Mouse (Mus musculus) forebrain, embryonic 14.5 days (tissue): ENCODE measurements around the gene Camk2g. TPM values are rescaled to one million over a fixed set of nuclear protein-coding genes. Genes with fewer than 3 reads are reported as not detected.
A peak's percentile ranks its signal among the peaks of the same experiment; 100 is the strongest.

ENCODE experiments used
- ATAC-seq: fragments of 200-750 bp; cut with Nextera tagmentation; 2 replicates; pipeline ENCODE4 v1.8.0; 2017; ENCODE audit warnings: mild to moderate bottlenecking, moderate library complexity
- DNase-seq: peaks from one replicate; pipeline ENCODE4 v3.0.0-alpha.2; 2015; ENCODE audit warnings: low spot score
- H3K27ac ChIP-seq: fragments of 300-500 bp; sonication (generic); 2 replicates; pipeline ENCODE4 v1.5.1; 2014; ENCODE audit warnings: low read depth, mild to moderate bottlenecking, control low read depth, low read length, moderate library complexity
- H3K27me3 ChIP-seq: fragments of 300-500 bp; sonication (generic); replicated peaks from 2 replicates; pipeline ENCODE4 v1.6.1; 2014; ENCODE audit warnings: low read length, control low read depth, mixed read lengths; ENCODE audit not compliant: control insufficient read depth, insufficient read depth
- H3K36me3 ChIP-seq: fragments of 300-500 bp; sonication (generic); 2 replicates; pipeline ENCODE4 v1.6.1; 2014; ENCODE audit warnings: low read length, control low read depth; ENCODE audit not compliant: control insufficient read depth, insufficient read depth
- H3K4me1 ChIP-seq: fragments of 300-500 bp; sonication (generic); 2 replicates; pipeline ENCODE4 v1.6.1; 2014; ENCODE audit warnings: antibody characterized with exemption, low read length, control low read depth; ENCODE audit not compliant: control insufficient read depth, insufficient read depth
- H3K4me2 ChIP-seq: fragments of 300-500 bp; sonication (generic); 2 replicates; pipeline ENCODE4 v1.6.1; 2014; ENCODE audit warnings: mild to moderate bottlenecking, control low read depth, low read length
- H3K4me3 ChIP-seq: fragments of 300-500 bp; sonication (generic); 2 replicates; pipeline ENCODE4 v1.5.1; 2014; ENCODE audit warnings: low read depth, low read length, control low read depth
- H3K9ac ChIP-seq: fragments of 300-500 bp; sonication (generic); 2 replicates; pipeline ENCODE4 v1.6.1; 2014; ENCODE audit warnings: mild to moderate bottlenecking, low read length, control low read depth, moderate library complexity
- H3K9me3 ChIP-seq: fragments of 300-500 bp; sonication (generic); replicated peaks from 2 replicates; pipeline ENCODE4 v1.6.1; 2016; ENCODE audit warnings: low read length, control low read depth, mixed read lengths; ENCODE audit not compliant: control insufficient read depth
- WGBS: fragments of 180-500 bp; shearing (Covaris S2); extraction: QIAGEN DNeasy Blood & Tissue Kit; methylation state at CpG from one replicate; pipeline ENCODE4 v1.1.7; 2014; 5-methylcytosine and 5-hydroxymethylcytosine counted together
- polyA plus RNA-seq: library from polyadenylated mRNA; unstranded; fragments of >200 nt; fragmentation: Nextera tagmentation; extraction: Ambion mirVana; gene quantifications from 2 replicates; pipeline ENCODE4 v1.2.1, GENCODE M21; 2014

Gene Camk2g
- polyA plus RNA-seq, 1 experiment from 2014 or later: 82.6 TPM

DNA sequence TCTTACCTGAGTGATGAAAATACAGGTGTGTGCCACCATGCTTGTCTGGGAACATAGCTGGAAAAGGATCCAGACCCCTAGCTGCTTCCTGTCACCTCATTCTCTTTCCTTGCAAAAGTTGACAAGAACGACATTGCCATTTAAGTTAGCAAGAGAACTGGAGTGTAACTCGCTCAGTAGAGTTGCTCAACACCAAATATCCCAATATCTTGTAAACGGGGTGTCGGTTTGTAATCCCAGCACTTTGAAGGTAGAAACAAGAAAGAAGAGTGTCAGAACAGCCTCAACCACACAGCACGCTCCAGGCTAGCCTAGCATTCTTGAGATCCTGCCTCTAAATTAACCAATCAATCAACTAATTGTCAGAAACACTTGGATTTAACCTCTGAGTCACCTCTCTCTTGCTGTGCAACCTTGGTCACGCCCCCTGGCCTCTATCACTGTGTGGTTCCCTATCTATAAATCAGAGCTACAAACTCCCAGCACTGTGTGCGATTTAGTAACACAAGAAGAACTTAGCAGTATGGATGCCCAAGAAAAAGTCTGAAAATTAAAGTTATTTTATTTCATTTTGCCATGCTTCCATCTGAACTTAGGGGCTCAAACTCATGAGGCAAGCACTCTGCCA, 18.0 kb upstream of the Camk2g start:
- Histone ChIP-seq H3K4me2 (no peak overlapping the region), H3K9ac (no peak overlapping the region), H3K27ac (no peak overlapping the region), H3K27me3 (no peaks in the 10 kb centered on the region), H3K4me1 (no peaks in the 10 kb centered on the region), H3K36me3 (no peaks in the 10 kb centered on the region), H3K4me3 (no peak overlapping the region), H3K9me3 (no peaks in the 10 kb centered on the region)
- no peak for DNase-seq
- ATAC-seq: no peak
- WGBS: 79% methylated on average over 7 of the region's 7 CpGs

DNA sequence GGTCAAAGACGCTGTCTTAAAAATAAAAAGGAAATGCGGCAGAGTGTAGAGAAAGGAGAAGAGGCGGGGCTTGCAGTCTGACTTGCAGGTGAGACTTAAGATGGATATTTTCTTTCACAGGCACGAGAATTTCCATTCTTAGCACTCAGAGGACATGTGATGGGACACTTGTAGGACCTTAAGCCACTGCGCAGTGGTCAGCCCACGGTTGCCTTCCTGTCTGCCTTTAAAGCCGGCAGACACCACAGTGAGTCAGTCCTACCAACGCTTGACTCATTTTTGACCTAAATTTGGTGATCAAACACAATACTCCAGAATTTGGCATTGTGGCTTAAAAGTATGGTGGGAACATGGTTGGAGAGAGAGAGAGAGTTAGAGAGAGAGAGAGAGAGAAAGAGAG, 17.3 kb upstream of the Camk2g start:
- Histone ChIP-seq H3K27me3 (no peaks in the 10 kb centered on the region), H3K27ac (no peak overlapping the region), H3K36me3 (no peaks in the 10 kb centered on the region), H3K9ac (no peak overlapping the region), H3K4me3 (no peak overlapping the region), H3K4me2 (no peak overlapping the region), H3K4me1 (peaks cover 2% of the 10 kb centered on the region; the same call in 1 of the 2 replicates), H3K9me3 (no peaks in the 10 kb centered on the region)
- WGBS: 90% methylated on average over 8 of the region's 8 CpGs
- no peak for ATAC-seq
- DNase-seq: no peak

DNA sequence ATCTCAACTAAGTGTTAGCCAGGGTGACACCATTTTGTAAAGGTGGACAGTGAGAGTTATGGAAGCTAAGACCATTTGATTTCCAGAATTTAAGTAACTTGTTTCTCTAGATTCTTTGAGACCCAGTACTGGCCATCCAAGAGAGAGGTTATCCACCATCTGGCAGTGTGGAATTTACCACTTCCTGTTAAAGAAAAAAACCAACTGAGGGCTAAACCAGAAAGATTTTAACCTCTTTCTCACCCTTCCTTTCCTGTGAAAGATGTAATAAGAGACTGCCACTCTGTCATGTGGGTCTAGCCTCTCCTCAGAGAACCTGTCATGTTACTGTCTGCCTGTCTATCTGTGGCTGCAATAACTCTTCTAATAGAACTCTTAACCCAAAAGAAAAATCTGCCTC, 15.9 kb upstream of the Camk2g start:
- Histone ChIP-seq H3K9me3 (no peaks in the 10 kb centered on the region), H3K4me3 (no peak overlapping the region), H3K36me3 (no peaks in the 10 kb centered on the region), H3K27ac (no peak overlapping the region), H3K27me3 (no peaks in the 10 kb centered on the region), H3K4me1 (peaks cover 13% of the 10 kb centered on the region), H3K4me2 (no peak overlapping the region), H3K9ac (no peak overlapping the region)
- no peak for ATAC-seq
- no peak for DNase-seq

DNA sequence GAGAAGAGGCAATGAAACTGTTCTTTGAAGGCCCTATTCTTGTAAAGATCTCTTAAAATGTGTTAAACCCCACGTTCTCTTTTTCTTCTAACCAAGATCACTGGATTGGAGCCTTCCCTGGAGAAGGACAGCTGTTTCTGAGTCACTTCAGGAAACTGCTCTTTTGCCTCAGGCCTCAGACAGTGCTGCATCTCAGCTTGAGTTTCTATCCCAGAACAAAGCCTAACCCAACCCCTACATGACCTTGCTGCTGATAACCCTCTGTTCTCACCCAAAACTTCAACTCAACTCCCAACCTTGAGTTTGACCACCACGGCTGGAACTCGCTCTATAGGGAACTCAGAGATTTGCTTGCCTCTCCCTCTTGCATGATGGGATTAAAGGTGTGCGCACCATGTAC, 15.5 kb upstream of the Camk2g start:
- Histone ChIP-seq H3K4me3 (no peak overlapping the region), H3K36me3 (no peaks in the 10 kb centered on the region), H3K9me3 (no peaks in the 10 kb centered on the region), H3K9ac (no peak overlapping the region), H3K4me2 (no peak overlapping the region), H3K4me1 (peaks cover 13% of the 10 kb centered on the region), H3K27ac (no peak overlapping the region), H3K27me3 (no peaks in the 10 kb centered on the region)
- DNase-seq (no peak), ATAC-seq (no peak)
- WGBS: 84% methylated on average over 4 of the region's 4 CpGs

DNA sequence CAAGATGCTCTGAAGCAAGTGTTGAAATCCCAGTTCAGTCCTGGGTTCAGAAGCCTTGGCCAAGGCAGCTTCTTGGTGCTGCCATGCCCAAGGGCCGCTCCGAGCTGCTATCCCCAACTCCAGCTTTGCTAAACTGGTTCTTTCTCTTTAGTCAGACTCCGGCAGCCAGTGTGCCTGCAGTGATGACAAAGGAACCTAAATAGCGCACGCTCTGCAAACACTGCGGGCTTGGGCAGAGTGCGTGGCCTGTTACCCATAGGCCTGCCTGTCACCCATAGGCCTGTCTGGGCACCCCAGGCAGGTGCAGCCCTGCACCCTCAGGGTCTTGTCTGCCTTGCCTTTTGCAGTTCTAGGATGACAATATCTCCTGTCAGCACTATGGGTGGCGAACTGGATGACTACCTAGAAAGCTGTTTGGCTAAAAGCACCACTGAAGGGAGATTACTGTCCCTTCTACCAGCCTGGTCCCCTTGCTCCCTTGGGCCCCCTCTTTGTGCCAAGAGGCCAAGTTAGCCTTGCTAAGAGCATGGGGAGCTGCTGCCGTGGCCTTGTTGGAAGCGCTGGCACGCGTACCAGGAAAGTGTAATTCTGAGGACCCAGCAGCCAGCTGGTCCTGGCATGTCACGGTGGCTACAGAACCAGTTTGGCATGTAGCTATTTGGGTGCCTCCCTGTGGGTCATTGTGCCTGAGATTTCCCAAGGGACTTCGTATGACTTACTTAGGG, 12.4 kb upstream of the Camk2g start:
- H3K36me3 ChIP-seq: no peaks in the 10 kb centered on the region
- WGBS: 85% methylated on average over 14 of the region's 14 CpGs
- H3K27me3 ChIP-seq: no peaks in the 10 kb centered on the region
- H3K4me1 ChIP-seq: peaks cover 13% of the 10 kb centered on the region
- ATAC-seq (no peak), DNase-seq (no peak)
- H3K4me3 ChIP-seq: no peak overlapping the region
- H3K27ac ChIP-seq: no peak overlapping the region
- H3K9me3 ChIP-seq: no peaks in the 10 kb centered on the region
- no peak overlapping the region for H3K9ac ChIP-seq
- H3K4me2 ChIP-seq: no peak overlapping the region

DNA sequence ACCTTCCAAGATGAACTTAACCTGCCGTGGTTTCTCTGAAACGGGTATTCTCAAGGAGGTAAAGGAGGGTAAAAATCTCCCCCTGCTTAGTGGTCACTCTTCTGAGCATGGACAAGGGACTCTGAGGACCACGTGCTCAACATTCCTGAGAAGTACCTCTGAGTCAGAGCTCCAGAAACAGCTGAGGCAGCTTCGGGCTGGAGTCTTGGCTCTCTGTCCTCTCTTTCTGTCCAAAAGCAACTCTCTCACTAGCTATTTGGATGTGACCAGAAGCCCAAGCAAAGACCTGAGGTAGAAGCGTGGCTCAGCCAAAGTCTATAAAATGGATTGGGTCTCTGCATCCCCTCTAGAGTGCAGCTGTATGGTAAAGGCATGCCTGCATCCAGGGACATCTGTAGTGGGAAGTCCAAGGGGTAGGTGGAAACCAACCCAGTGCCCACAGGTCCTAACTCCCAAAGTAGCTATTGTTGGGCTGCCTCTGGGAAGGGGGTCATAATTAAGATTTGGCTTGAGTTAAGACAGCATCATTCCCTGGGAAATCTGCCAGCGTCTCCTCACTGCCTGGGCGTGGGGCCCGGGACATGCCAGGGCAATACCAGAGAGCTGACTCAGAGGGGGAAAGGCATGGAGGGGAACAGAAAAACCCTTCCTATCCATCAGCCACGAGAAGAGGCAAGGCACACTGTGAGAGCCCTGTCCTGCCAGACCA, 11.2 kb upstream of the Camk2g start:
- Histone ChIP-seq H3K4me2 (no peak overlapping the region), H3K36me3 (no peaks in the 10 kb centered on the region), H3K4me1 (peaks cover 13% of the 10 kb centered on the region), H3K9ac (no peak overlapping the region), H3K27me3 (no peaks in the 10 kb centered on the region), H3K4me3 (no peak overlapping the region), H3K9me3 (no peaks in the 10 kb centered on the region), H3K27ac (no peak overlapping the region)
- DNase-seq: peak; percentile 89
- WGBS: 44% methylated on average over 9 of the region's 9 CpGs
- peak; percentile 88 for ATAC-seq

DNA sequence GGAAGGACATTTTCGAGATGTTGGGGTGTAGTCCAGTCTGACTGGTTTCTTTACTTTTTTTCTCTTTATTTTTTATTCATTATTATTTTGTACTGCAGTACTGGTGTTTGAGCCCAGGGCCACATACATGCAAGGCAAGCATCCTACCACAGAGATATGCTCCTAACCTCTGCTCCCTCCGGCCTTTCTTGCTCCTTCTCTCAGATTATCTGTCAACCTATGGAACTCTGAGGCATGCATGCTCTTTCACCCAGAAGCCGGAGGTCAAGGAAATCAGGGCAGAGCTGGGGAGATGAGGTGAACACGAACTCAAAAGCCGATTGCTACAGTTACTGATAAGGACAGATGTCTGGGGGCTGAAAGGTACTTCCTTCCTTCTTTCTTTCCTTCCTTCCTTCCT, 10.6 kb upstream of the Camk2g start:
- no peak overlapping the region for H3K9ac ChIP-seq
- no peak overlapping the region for H3K27ac ChIP-seq
- H3K4me3 ChIP-seq: no peak overlapping the region
- no peak for ATAC-seq
- H3K4me1 ChIP-seq: peaks cover 13% of the 10 kb centered on the region
- WGBS: 81% methylated on average over 5 of the region's 5 CpGs
- H3K27me3 ChIP-seq: no peaks in the 10 kb centered on the region
- no peak for DNase-seq
- no peaks in the 10 kb centered on the region for H3K9me3 ChIP-seq
- no peaks in the 10 kb centered on the region for H3K36me3 ChIP-seq
- no peak overlapping the region for H3K4me2 ChIP-seq

DNA sequence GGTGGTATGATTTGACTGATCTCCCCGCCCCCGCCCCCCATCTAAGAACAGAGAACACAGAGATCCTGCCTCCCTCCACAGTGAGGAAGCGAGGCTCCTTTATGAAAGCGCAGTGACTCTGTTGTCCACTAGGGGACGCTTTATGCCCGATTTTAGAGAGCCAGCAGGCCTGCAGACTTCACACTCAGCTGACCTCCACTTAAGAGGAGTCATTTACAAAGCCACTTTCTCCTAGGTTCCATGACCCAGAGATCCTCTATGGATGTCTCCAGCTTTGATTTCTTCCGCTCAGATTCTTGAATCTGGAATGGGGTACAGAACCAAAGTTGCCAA, 9.7 kb upstream of the Camk2g start:
- H3K4me3 ChIP-seq: no peak overlapping the region
- H3K4me1 ChIP-seq: peaks cover 13% of the 10 kb centered on the region
- H3K27ac ChIP-seq: no peak overlapping the region
- no peaks in the 10 kb centered on the region for H3K27me3 ChIP-seq
- no peaks in the 10 kb centered on the region for H3K9me3 ChIP-seq
- peak; percentile 60 for ATAC-seq
- H3K9ac ChIP-seq: no peak overlapping the region
- no peak overlapping the region for H3K4me2 ChIP-seq
- 7% methylated on average over 7 of the region's 7 CpGs for WGBS
- peak; percentile 75 for DNase-seq
- no peaks in the 10 kb centered on the region for H3K36me3 ChIP-seq
